Mouse (Mus musculus) limb, embryonic 12.5 days (tissue): ENCODE results near the gene Hmmr. TPM values are rescaled to one million over a fixed set of nuclear protein-coding genes. Genes with fewer than 3 reads are reported as not detected.
"Not testable (repeated sequence)": the region's sequence is repeated elsewhere in the genome, so short reads cannot be mapped to it uniquely, and the experiment has no call there.

ENCODE experiments used
- ATAC-seq: fragments of 200-750 bp; cut with Nextera tagmentation; 2 replicates; pipeline ENCODE4 v1.8.0; 2017; ENCODE audit warnings: low read depth, moderate TSS enrichment; ENCODE audit not compliant: insufficient number of reproducible peaks, insufficient read depth, low FRiP score, low TSS enrichment
- H3K27ac ChIP-seq: fragments of 300-500 bp; sonication (generic); 2 replicates; pipeline ENCODE4 v1.5.1; 2016; ENCODE audit warnings: mild to moderate bottlenecking, moderate library complexity
- H3K27me3 ChIP-seq: fragments of 300-500 bp; sonication (generic); 2 replicates; pipeline ENCODE4 v1.6.1; 2016; ENCODE audit warnings: mild to moderate bottlenecking, moderate library complexity
- H3K36me3 ChIP-seq: fragments of 300-500 bp; sonication (generic); 2 replicates; pipeline ENCODE4 v1.6.1; 2016; ENCODE audit warnings: mild to moderate bottlenecking, moderate library complexity
- H3K4me1 ChIP-seq: fragments of 300-500 bp; sonication (generic); replicated peaks from 2 replicates; pipeline ENCODE4 v1.6.1; 2016
- H3K4me2 ChIP-seq: fragments of 300-500 bp; sonication (generic); 2 replicates; pipeline ENCODE4 v1.6.1; 2016; ENCODE audit warnings: mild to moderate bottlenecking, moderate library complexity
- H3K4me3 ChIP-seq: fragments of 300-500 bp; sonication (generic); replicated peaks from 2 replicates; pipeline ENCODE4 v1.5.1; 2016; ENCODE audit warnings: mild to moderate bottlenecking
- H3K9ac ChIP-seq: fragments of 300-500 bp; sonication (generic); replicated peaks from 2 replicates; pipeline ENCODE4 v1.6.1; 2016; ENCODE audit warnings: mild to moderate bottlenecking, moderate library complexity
- H3K9me3 ChIP-seq: fragments of 300-500 bp; sonication (generic); 2 replicates; pipeline ENCODE4 v1.6.1; 2016; ENCODE audit warnings: mild to moderate bottlenecking, moderate library complexity
- WGBS: fragments of 180-500 bp; shearing (Covaris S2); methylation state at CpG from one replicate; pipeline ENCODE4 v1.1.7; 2016; 5-methylcytosine and 5-hydroxymethylcytosine counted together
- polyA plus RNA-seq: library from polyadenylated mRNA; unstranded; fragments of >200 nt; fragmentation: Nextera tagmentation; extraction: Ambion mirVana; gene quantifications from 2 replicates; pipeline ENCODE4 v1.2.1, GENCODE M21; 2016

Hmmr gene
- polyA plus RNA-seq, 1 experiment from 2014 or later, result 57.0 TPM

- H3K27me3 ChIP-seq, result no peaks in the 10 kb centered on the region
These were observed 14.5 kb upstream of the Hmmr start for GRCm38 (mm10) chr11:40747716-40748115.

GRCm38 (mm10) chr11:40746361-40746760 is 13.1 kb upstream of the Hmmr start:
- H3K9ac ChIP-seq, result no peak overlapping the region
- no peak overlapping the region for H3K27ac ChIP-seq
- no peaks in the 10 kb centered on the region for H3K9me3 ChIP-seq
- no peak overlapping the region for H3K4me2 ChIP-seq
- H3K4me3 ChIP-seq, result no peak overlapping the region
- 70% methylated on average over 12 of the region's 12 CpGs for WGBS
- no peaks in the 10 kb centered on the region for H3K4me1 ChIP-seq
- ATAC-seq, result no peak
- no peaks in the 10 kb centered on the region for H3K27me3 ChIP-seq
- peaks cover 14% of the 10 kb centered on the region; the same call in 1 of the 2 replicates for H3K36me3 ChIP-seq

More at GRCm38 (mm10) chr11:40747716-40748115, 14.5 kb upstream of the Hmmr start:
- Histone ChIP-seq H3K9me3 (no peaks in the 10 kb centered on the region), H3K27ac (no peak overlapping the region), H3K4me1 (no peaks in the 10 kb centered on the region), H3K9ac (no peak overlapping the region), H3K4me3 (no peak overlapping the region), H3K36me3 (peaks cover 7% of the 10 kb centered on the region; the same call in 1 of the 2 replicates), H3K4me2 (no peak overlapping the region)
- no peak for ATAC-seq
- 67% methylated on average over 2 of the region's 2 CpGs for WGBS

GRCm38 (mm10) chr11:40744348-40744747 is 11.1 kb upstream of the Hmmr start:
- Histone ChIP-seq H3K27ac (no peak overlapping the region), H3K36me3 (peaks cover 18% of the 10 kb centered on the region; the same call in 1 of the 2 replicates), H3K27me3 (no peaks in the 10 kb centered on the region), H3K4me2 (no peak overlapping the region), H3K4me1 (no peaks in the 10 kb centered on the region), H3K9me3 (no peaks in the 10 kb centered on the region), H3K4me3 (no peak overlapping the region), H3K9ac (no peak overlapping the region)
- WGBS, result 83% methylated on average over 3 of the region's 3 CpGs
- ATAC-seq, result no peak

GRCm38 (mm10) chr11:40741605-40742262 is 8.5 kb upstream of the Hmmr start:
- no peaks in the 10 kb centered on the region for H3K9me3 ChIP-seq
- no peak overlapping the region for H3K4me3 ChIP-seq
- no peak for ATAC-seq
- H3K36me3 ChIP-seq, result peaks cover 44% of the 10 kb centered on the region
- H3K4me2 ChIP-seq, result no peak overlapping the region
- WGBS, result 90% methylated on average over 12 of the region's 12 CpGs
- H3K27ac ChIP-seq, result no peak overlapping the region
- no peaks in the 10 kb centered on the region for H3K4me1 ChIP-seq
- no peaks in the 10 kb centered on the region for H3K27me3 ChIP-seq
- no peak overlapping the region for H3K9ac ChIP-seq

- Histone ChIP-seq H3K36me3 (peaks cover 54% of the 10 kb centered on the region), H3K27ac (no peak overlapping the region), H3K9ac (no peak overlapping the region), H3K4me1 (peaks cover 14% of the 10 kb centered on the region), H3K27me3 (no peaks in the 10 kb centered on the region), H3K4me2 (no peak overlapping the region), H3K4me3 (no peak overlapping the region), H3K9me3 (no peaks in the 10 kb centered on the region)
- ATAC-seq, result no peak
- 91% methylated on average over 3 of the region's 3 CpGs for WGBS
These were observed 4.1 kb upstream of the Hmmr start for GRCm38 (mm10) chr11:40737369-40737768.

- WGBS, result 5% methylated on average over 11 of the region's 11 CpGs
- H3K27ac ChIP-seq, result peak overlapping the region; percentile 92
- H3K4me2 ChIP-seq, result peak overlapping the region; percentile 79
- peaks cover 35% of the 10 kb centered on the region for H3K36me3 ChIP-seq
- H3K9me3 ChIP-seq, result no peaks in the 10 kb centered on the region
- peak overlapping the region; percentile 86 for H3K4me3 ChIP-seq
- no peaks in the 10 kb centered on the region for H3K27me3 ChIP-seq
- H3K4me1 ChIP-seq, result peaks cover 24% of the 10 kb centered on the region
- H3K9ac ChIP-seq, result peak overlapping the region; percentile 95
- ATAC-seq, result no peak
These were observed 1.1 kb upstream of the Hmmr start for GRCm38 (mm10) chr11:40734251-40734752.

GRCm38 (mm10) chr11:40732997-40733338 is 254 bp downstream of the Hmmr start:
- Histone ChIP-seq H3K4me2 (peak overlapping the region; percentile 85), H3K36me3 (peaks cover 33% of the 10 kb centered on the region)
- peak; percentile 61 for ATAC-seq

GRCm38 (mm10) chr11:40718324-40718723 is 14.9 kb downstream of the Hmmr start:
- Histone ChIP-seq H3K9ac (no peak overlapping the region), H3K4me1 (no peaks in the 10 kb centered on the region), H3K4me3 (no peak overlapping the region), H3K27ac (no peak overlapping the region), H3K4me2 (no peak overlapping the region), H3K36me3 (peaks cover 92% of the 10 kb centered on the region), H3K27me3 (no peaks in the 10 kb centered on the region), H3K9me3 (no peaks in the 10 kb centered on the region)
- no peak for ATAC-seq

More at GRCm38 (mm10) chr11:40732997-40733338, 254 bp downstream of the Hmmr start:
- Histone ChIP-seq H3K9ac (peak overlapping the region; percentile 68), H3K4me1 (peaks cover 24% of the 10 kb centered on the region), H3K9me3 (no peaks in the 10 kb centered on the region), H3K27ac (no peak overlapping the region), H3K4me3 (peak overlapping the region; percentile 86), H3K27me3 (no peaks in the 10 kb centered on the region)
- WGBS, result under 1% methylated on average over 14 of the region's 14 CpGs

- ATAC-seq, result no peak
- Histone ChIP-seq H3K4me3 (no peak overlapping the region), H3K27me3 (no peaks in the 10 kb centered on the region), H3K27ac (no peak overlapping the region), H3K9me3 (no peaks in the 10 kb centered on the region), H3K36me3 (peaks cover 92% of the 10 kb centered on the region), H3K9ac (no peak overlapping the region), H3K4me1 (no peaks in the 10 kb centered on the region), H3K4me2 (no peak overlapping the region)
- WGBS, result 93% methylated on average over 5 of the region's 5 CpGs
These were observed 17.7 kb downstream of the Hmmr start for GRCm38 (mm10) chr11:40715524-40715923.

GRCm38 (mm10) chr11:40713858-40714257 is 19.4 kb downstream of the Hmmr start:
- no peak overlapping the region for H3K4me2 ChIP-seq
- H3K4me1 ChIP-seq, result no peaks in the 10 kb centered on the region
- ATAC-seq, result no peak
- H3K27ac ChIP-seq, result no peak overlapping the region
- H3K9ac ChIP-seq, result no peak overlapping the region
- H3K9me3 ChIP-seq, result no peaks in the 10 kb centered on the region
- WGBS, result 90% methylated on average over 8 of the region's 8 CpGs
- H3K27me3 ChIP-seq, result no peaks in the 10 kb centered on the region
- peaks cover 94% of the 10 kb centered on the region for H3K36me3 ChIP-seq
- H3K4me3 ChIP-seq, result no peak overlapping the region

- not testable (repeated sequence) for H3K9me3 ChIP-seq, H3K4me1 ChIP-seq, H3K27me3 ChIP-seq, ATAC-seq, H3K9ac ChIP-seq, H3K4me2 ChIP-seq, H3K27ac ChIP-seq, H3K4me3 ChIP-seq
- H3K36me3 ChIP-seq, result peaks cover 92% of the 10 kb centered on the region
- WGBS, result 93% methylated on average over 6 of the region's 6 CpGs
These were observed 23.3 kb downstream of the Hmmr start for GRCm38 (mm10) chr11:40709899-40710298.

GRCm38 (mm10) chr11:40695103-40695502 is 38.1 kb downstream of the Hmmr start, which contains the start of gene Mat2b:
Mat2b (minus strand) TSS chr11:40695203.
- Histone ChIP-seq H3K4me3 (peak within 1 kb of the TSS; percentile 84), H3K9ac (peak within 1 kb of the TSS; percentile 73), H3K27me3 (no peaks in the 10 kb centered on the region), H3K27ac (peak within 1 kb of the TSS; percentile 98), H3K9me3 (no peaks in the 10 kb centered on the region), H3K4me2 (peak within 1 kb of the TSS; percentile 85), H3K4me1 (peaks cover 17% of the 10 kb centered on the region), H3K36me3 (peaks cover 7% of the 10 kb centered on the region; the same call in 1 of the 2 replicates)
- WGBS, result 88% methylated on average over 9 of the region's 9 CpGs
- no peak for ATAC-seq
